Mouse (Mus musculus): ENCODE data around the gene 1700042G07Rik. TPM values are rescaled to one million over a fixed set of nuclear protein-coding genes. Genes with fewer than 3 reads are reported as not detected.

Gene 1700042G07Rik
- polyA plus RNA-seq, 1 experiment from 2014 or later, result not detected

DNA sequence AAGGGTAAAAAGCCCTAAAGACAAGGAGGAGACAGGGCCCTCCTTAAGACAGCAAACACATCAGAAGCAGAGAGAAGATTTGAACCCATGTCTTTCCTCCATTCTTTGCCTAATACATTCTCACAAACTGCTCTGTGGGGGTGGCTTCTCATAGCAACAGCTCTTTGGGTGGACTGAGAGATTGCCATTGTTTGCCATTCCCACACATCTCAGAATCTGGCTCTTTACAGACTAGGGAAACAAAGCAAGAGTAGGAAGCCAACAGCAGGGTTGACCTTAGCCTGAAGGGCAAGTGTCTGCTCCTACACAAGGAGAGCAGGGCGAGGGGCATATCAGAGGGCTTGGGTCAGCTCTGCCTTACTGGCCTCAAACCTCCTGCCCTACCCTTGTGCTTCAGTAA, 31.4 kb upstream of the 1700042G07Rik start:
- H3K4me3 ChIP-seq (ENCODE audit: low read depth, low read length), result no peak overlapping the region

DNA sequence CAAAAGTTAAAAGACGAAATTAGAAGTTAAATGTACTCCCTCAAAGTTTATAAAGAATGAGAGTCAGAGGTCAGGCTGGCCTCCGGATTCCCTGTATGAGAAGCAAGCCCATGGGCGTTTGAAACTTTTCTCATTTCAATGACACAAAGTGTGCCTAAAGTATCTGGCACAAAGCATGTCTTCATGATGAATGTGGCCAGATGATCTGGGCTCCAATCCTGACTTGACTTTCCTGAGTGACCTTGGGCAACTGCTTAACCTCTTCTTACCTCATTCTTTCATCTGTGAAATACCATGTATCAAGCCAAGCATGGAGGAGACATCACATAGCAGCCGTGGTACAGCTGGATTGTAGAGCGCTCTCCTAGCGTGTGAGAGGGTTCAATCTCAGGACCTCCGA, 30.9 kb upstream of the 1700042G07Rik start:
- no peaks in the 10 kb centered on the region for H3K36me3 ChIP-seq (ENCODE audit: control insufficient read depth, insufficient read depth, low read length)
- WGBS, result 83% methylated on average over 7 of the region's 7 CpGs
- no peaks in the 10 kb centered on the region for H3K27me3 ChIP-seq (ENCODE audit: control insufficient read depth, insufficient read depth, low read depth, low read length)
- no peak overlapping the region for H3K9ac ChIP-seq (ENCODE audit: low read depth, low read length)
- H3K4me2 ChIP-seq (ENCODE audit: low read length), result no peak overlapping the region
- H3K27ac ChIP-seq (ENCODE audit: low read length), result no peak overlapping the region
- no peak for ATAC-seq
- no peaks in the 10 kb centered on the region for H3K9me3 ChIP-seq (replicated peaks; ENCODE audit: control insufficient read depth, low read length, poor library complexity, severe bottlenecking)
- H3K4me1 ChIP-seq (ENCODE audit: control insufficient read depth, insufficient read depth, low read length), result peaks cover 7% of the 10 kb centered on the region; the same call in 1 of the 2 replicates
- H3K4me3 ChIP-seq (ENCODE audit: low read depth, low read length), result no peak overlapping the region

More for the DNA sequence above, 31.4 kb upstream of the 1700042G07Rik start:
- WGBS, result 87% methylated on average over 1 of the region's 1 CpGs
- Histone ChIP-seq H3K4me1 (ENCODE audit: control insufficient read depth, insufficient read depth, low read length) (peaks cover 7% of the 10 kb centered on the region; the same call in 1 of the 2 replicates), H3K9me3 (replicated peaks; ENCODE audit: control insufficient read depth, low read length, poor library complexity, severe bottlenecking) (no peaks in the 10 kb centered on the region), H3K36me3 (ENCODE audit: control insufficient read depth, insufficient read depth, low read length) (no peaks in the 10 kb centered on the region), H3K4me2 (ENCODE audit: low read length) (no peak overlapping the region), H3K27me3 (ENCODE audit: control insufficient read depth, insufficient read depth, low read depth, low read length) (no peaks in the 10 kb centered on the region), H3K27ac (ENCODE audit: low read length) (no peak overlapping the region), H3K9ac (ENCODE audit: low read depth, low read length) (no peak overlapping the region)
- no peak for ATAC-seq

DNA sequence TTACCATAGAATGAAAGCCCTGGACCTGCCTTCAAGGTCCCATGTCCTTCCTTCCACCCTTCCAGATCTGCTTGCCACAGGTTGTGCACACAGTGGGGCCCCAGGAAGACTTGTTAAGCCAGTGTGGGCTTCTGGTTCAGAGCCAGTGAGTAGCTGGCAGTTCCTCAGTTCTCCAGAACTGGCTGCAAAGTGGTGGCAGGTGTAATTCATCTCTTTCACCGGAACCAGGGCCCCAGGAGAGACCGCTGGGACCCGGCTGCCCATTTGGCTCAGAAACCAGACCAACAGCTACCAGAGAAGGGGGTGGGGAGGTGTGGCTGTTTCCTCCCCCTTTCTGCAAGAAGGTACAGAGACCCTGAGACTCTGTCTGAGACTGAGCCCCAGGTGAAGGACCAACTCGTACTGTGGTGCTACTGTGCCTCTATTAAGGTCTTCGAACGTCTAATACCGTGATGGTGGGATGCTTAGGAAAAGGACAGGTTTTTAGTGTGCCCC, 29.8 kb upstream of the 1700042G07Rik start:
- Histone ChIP-seq H3K9me3 (replicated peaks; ENCODE audit: control insufficient read depth, low read length, poor library complexity, severe bottlenecking) (no peaks in the 10 kb centered on the region), H3K9ac (ENCODE audit: low read depth, low read length) (no peak overlapping the region), H3K4me1 (ENCODE audit: control insufficient read depth, insufficient read depth, low read length) (peaks cover 7% of the 10 kb centered on the region; the same call in 1 of the 2 replicates), H3K4me3 (ENCODE audit: low read depth, low read length) (peak overlapping the region; percentile 60), H3K27ac (ENCODE audit: low read length) (no peak overlapping the region), H3K27me3 (ENCODE audit: control insufficient read depth, insufficient read depth, low read depth, low read length) (no peaks in the 10 kb centered on the region), H3K36me3 (ENCODE audit: control insufficient read depth, insufficient read depth, low read length) (no peaks in the 10 kb centered on the region), H3K4me2 (ENCODE audit: low read length) (peak overlapping the region; percentile 92)
- 17% methylated on average over 7 of the region's 7 CpGs for WGBS
- no peak for ATAC-seq

DNA sequence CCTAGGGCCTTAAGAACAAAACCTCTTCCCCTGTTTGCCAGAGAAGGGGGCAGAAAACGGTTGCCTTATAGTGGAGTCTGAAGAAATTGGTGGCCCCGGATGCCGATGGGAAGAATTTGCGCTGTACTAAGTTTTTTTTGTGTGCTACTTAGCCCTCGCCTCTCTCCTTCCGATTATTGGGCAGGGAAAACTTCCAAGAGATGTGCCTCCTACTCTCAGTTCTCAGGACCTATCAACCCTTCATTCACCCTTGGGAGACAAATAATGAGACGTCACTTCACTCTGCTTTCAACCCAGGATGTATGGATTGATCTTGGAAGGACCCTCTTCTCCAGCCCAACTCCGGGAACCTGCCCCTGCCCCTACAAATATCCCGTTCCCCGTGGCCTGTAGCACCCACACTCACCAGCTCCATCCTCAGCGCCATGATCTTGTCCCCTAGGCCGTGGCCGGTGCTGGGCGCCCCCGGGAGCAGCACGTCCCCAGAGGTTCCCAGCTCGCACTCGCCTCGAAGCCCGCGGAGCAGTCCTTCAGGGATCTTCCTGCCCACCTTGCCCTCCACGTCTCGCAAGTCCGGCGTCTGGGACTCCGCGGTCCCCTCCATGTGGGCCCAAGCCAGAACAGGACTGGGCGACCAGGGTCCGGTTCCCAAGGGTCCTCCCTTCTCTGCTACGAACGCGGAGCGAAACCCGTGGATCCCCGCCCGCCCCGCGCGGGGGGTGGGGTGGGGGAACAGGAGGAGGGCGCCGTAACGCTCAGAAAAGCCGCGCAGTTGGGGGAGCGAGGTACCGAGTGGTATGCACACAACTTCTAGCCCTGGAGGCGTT, 29.1 kb upstream of the 1700042G07Rik start:
- peaks cover 7% of the 10 kb centered on the region; the same call in 1 of the 2 replicates for H3K4me1 ChIP-seq (ENCODE audit: control insufficient read depth, insufficient read depth, low read length)
- H3K9me3 ChIP-seq (replicated peaks; ENCODE audit: control insufficient read depth, low read length, poor library complexity, severe bottlenecking), result no peaks in the 10 kb centered on the region
- no peaks in the 10 kb centered on the region for H3K36me3 ChIP-seq (ENCODE audit: control insufficient read depth, insufficient read depth, low read length)
- ATAC-seq, result peak; percentile 69
- H3K9ac ChIP-seq (ENCODE audit: low read depth, low read length), result peak overlapping the region; percentile 73
- no peak overlapping the region for H3K27ac ChIP-seq (ENCODE audit: low read length)
- peak overlapping the region; percentile 92 for H3K4me2 ChIP-seq (ENCODE audit: low read length)
- H3K4me3 ChIP-seq (ENCODE audit: low read depth, low read length), result peak overlapping the region; percentile 60
- H3K27me3 ChIP-seq (ENCODE audit: control insufficient read depth, insufficient read depth, low read depth, low read length), result no peaks in the 10 kb centered on the region
- WGBS, result under 1% methylated on average over 46 of the region's 47 CpGs

DNA sequence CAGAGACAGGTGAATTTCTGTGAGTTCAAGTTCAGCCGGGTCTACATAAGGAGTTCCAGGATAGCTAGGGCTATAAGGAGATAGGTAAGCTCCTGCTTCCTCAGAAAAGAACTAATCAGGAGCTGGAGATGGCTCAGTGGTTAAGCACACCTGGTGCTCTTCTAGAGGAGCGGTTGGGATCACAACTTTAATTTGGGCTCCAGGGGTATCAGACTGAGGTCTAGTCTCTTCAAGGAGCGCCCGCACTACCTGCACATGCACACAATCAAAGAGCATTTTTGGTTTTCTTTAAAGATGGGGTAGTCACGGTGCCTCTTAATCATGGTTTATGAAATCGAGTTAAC, 23.4 kb upstream of the 1700042G07Rik start:
- Histone ChIP-seq H3K9ac (ENCODE audit: low read depth, low read length) (peak overlapping the region; percentile 96), H3K9me3 (replicated peaks; ENCODE audit: control insufficient read depth, low read length, poor library complexity, severe bottlenecking) (no peaks in the 10 kb centered on the region), H3K27ac (ENCODE audit: low read length) (peak overlapping the region; percentile 87), H3K4me3 (ENCODE audit: low read depth, low read length) (peak overlapping the region; percentile 86), H3K36me3 (ENCODE audit: control insufficient read depth, insufficient read depth, low read length) (peaks cover 15% of the 10 kb centered on the region), H3K27me3 (ENCODE audit: control insufficient read depth, insufficient read depth, low read depth, low read length) (no peaks in the 10 kb centered on the region), H3K4me1 (ENCODE audit: control insufficient read depth, insufficient read depth, low read length) (peaks cover 13% of the 10 kb centered on the region), H3K4me2 (ENCODE audit: low read length) (peak overlapping the region; percentile 75)
- ATAC-seq, result peak; percentile 13; the same call in 1 of the 2 replicates
- 19% methylated on average over 6 of the region's 6 CpGs for WGBS

DNA sequence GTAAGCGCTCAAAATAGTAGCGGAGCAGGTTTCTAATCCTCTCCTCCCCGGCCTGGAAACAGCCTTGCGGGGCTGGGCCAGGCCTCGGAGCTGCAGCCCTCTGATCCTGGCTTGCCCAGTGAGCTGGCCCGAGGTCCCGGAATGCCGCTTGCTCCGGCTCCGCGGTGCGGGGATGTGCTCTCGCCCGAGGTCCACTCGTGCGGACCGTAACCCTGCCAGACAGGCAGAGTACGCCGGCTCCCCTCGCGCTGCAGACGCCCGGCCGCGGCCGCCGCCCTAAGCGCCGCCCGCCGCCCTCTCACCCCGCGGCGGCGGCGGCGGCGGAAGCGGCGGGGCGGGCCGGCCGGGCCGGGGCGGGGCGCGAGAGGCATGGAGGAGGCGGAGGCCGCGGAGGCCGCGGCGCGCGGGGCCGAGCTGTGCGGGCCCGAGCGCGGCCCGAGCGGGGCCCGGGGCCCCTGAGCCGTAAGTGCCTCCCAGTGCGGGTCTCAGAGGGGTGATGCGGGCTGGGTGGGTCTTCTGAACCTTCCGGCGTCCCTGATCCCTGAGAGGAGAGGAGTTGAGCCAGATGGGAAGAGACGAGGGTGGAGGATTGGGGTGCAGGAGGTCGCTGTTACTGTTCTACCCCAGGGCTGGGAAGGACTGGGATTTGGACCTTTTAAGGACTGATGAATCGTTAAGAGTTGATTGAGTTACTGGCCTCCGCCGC, 22.9 kb upstream of the 1700042G07Rik start:
- peak overlapping the region; percentile 87 for H3K27ac ChIP-seq (ENCODE audit: low read length)
- no peaks in the 10 kb centered on the region for H3K9me3 ChIP-seq (replicated peaks; ENCODE audit: control insufficient read depth, low read length, poor library complexity, severe bottlenecking)
- WGBS, result under 1% methylated on average over 53 of the region's 73 CpGs
- no peaks in the 10 kb centered on the region for H3K27me3 ChIP-seq (ENCODE audit: control insufficient read depth, insufficient read depth, low read depth, low read length)
- H3K4me3 ChIP-seq (ENCODE audit: low read depth, low read length), result peak overlapping the region; percentile 86
- peaks cover 13% of the 10 kb centered on the region for H3K4me1 ChIP-seq (ENCODE audit: control insufficient read depth, insufficient read depth, low read length)
- ATAC-seq, result peak; percentile 92
- peaks cover 19% of the 10 kb centered on the region for H3K36me3 ChIP-seq (ENCODE audit: control insufficient read depth, insufficient read depth, low read length)
- peak overlapping the region; percentile 75 for H3K4me2 ChIP-seq (ENCODE audit: low read length)
- H3K9ac ChIP-seq (ENCODE audit: low read depth, low read length), result peak overlapping the region; percentile 96

DNA sequence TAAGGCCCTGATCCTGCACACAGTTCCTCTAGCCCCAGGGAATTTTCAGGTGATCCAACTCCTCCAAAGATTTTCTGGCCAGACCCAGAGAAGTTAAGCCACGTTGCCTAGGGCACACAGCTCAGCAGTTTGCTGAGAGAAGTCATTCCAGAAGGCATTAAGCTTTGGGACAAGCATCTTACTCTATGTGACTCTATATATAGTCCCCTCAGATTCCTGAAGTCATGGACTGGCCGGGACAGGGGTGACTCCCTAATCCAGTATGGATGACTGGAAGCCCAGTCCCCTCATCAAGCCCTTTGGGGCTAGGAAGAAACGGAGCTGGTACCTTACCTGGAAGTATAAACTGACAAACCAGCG, 22.3 kb upstream of the 1700042G07Rik start:
- Histone ChIP-seq H3K4me1 (ENCODE audit: control insufficient read depth, insufficient read depth, low read length) (peaks cover 13% of the 10 kb centered on the region), H3K4me3 (ENCODE audit: low read depth, low read length) (peak overlapping the region; percentile 86), H3K27me3 (ENCODE audit: control insufficient read depth, insufficient read depth, low read depth, low read length) (no peaks in the 10 kb centered on the region), H3K9me3 (replicated peaks; ENCODE audit: control insufficient read depth, low read length, poor library complexity, severe bottlenecking) (no peaks in the 10 kb centered on the region), H3K4me2 (ENCODE audit: low read length) (peak overlapping the region; percentile 75), H3K9ac (ENCODE audit: low read depth, low read length) (peak overlapping the region; percentile 96), H3K27ac (ENCODE audit: low read length) (no peak overlapping the region; the same call in 1 of the 2 replicates), H3K36me3 (ENCODE audit: control insufficient read depth, insufficient read depth, low read length) (peaks cover 22% of the 10 kb centered on the region)
- 29% methylated on average over 4 of the region's 4 CpGs for WGBS
- ATAC-seq, result peak; percentile 18; the same call in 1 of the 2 replicates

DNA sequence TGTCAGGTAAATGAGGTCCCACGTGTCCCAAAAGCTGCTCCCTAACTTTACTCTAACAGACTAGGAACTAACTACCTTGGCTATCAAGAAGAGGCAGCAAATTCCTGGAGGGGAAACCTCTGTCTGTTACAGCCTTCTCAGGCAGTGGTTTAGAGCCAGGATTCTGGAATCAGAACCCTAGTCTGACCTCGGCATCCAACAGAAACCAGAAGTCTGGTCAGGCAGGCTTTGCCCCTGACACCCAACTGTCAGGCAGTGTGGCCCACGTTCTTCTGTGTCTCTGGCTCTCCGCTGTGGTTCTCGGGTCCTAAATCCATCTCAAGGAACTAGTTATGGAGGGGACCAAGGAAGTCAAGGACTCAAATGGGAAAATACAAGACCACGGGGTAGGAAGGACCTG, 21.9 kb upstream of the 1700042G07Rik start, which contains the start of gene Lurap1:
TSS of gene Lurap1 (minus strand) at position 101 of the 400 bp plus-strand sequence.
- peak within 1 kb of the TSS; percentile 87 for H3K27ac ChIP-seq (ENCODE audit: low read length)
- peaks cover 13% of the 10 kb centered on the region for H3K4me1 ChIP-seq (ENCODE audit: control insufficient read depth, insufficient read depth, low read length)
- H3K27me3 ChIP-seq (ENCODE audit: control insufficient read depth, insufficient read depth, low read depth, low read length), result no peaks in the 10 kb centered on the region
- H3K4me3 ChIP-seq (ENCODE audit: low read depth, low read length), result peak within 1 kb of the TSS; percentile 86
- H3K9ac ChIP-seq (ENCODE audit: low read depth, low read length), result peak within 1 kb of the TSS; percentile 96
- peak within 1 kb of the TSS; percentile 75 for H3K4me2 ChIP-seq (ENCODE audit: low read length)
- H3K36me3 ChIP-seq (ENCODE audit: control insufficient read depth, insufficient read depth, low read length), result peaks cover 26% of the 10 kb centered on the region
- ATAC-seq, result no peak
- 78% methylated on average over 6 of the region's 6 CpGs for WGBS
- H3K9me3 ChIP-seq (replicated peaks; ENCODE audit: control insufficient read depth, low read length, poor library complexity, severe bottlenecking), result no peaks in the 10 kb centered on the region
